Mouse (Mus musculus) kidney, embryonic 14.5 days (tissue): ENCODE data around the gene Mef2b. TPM values are rescaled to one million over a fixed set of nuclear protein-coding genes. Genes with fewer than 3 reads are reported as not detected.
"Not testable (repeated sequence)": the region's sequence is repeated elsewhere in the genome, so short reads cannot be mapped to it uniquely, and the experiment has no call there.

Source experiments
- ATAC-seq: fragments of 200-750 bp; cut with Nextera tagmentation; 2 replicates; pipeline ENCODE4 v1.8.0; 2017; ENCODE audit warnings: moderate number of reproducible peaks, mild to moderate bottlenecking, moderate TSS enrichment, moderate library complexity; ENCODE audit not compliant: low FRiP score, low TSS enrichment
- H3K27ac ChIP-seq: fragments of 300-500 bp; sonication (generic); 2 replicates; pipeline ENCODE4 v1.5.1; 2014; ENCODE audit warnings: low read depth, mild to moderate bottlenecking, low read length, moderate library complexity, mixed read lengths
- H3K27me3 ChIP-seq: fragments of 300-500 bp; sonication (generic); 2 replicates; pipeline ENCODE4 v1.6.1; 2014; ENCODE audit warnings: mild to moderate bottlenecking, low read length; ENCODE audit not compliant: control insufficient read depth, insufficient read depth
- H3K36me3 ChIP-seq: fragments of 300-500 bp; sonication (generic); 2 replicates; pipeline ENCODE4 v1.6.1; 2014; ENCODE audit warnings: low read length, mixed read lengths; ENCODE audit not compliant: control insufficient read depth, insufficient read depth
- H3K4me1 ChIP-seq: fragments of 300-500 bp; sonication (generic); 2 replicates; pipeline ENCODE4 v1.6.1; 2014; ENCODE audit warnings: low read length, mixed read lengths; ENCODE audit not compliant: control insufficient read depth, insufficient read depth
- H3K4me2 ChIP-seq: fragments of 300-500 bp; sonication (generic); replicated peaks from 2 replicates; pipeline ENCODE4 v1.6.1; 2014; ENCODE audit warnings: low read depth, mild to moderate bottlenecking, low read length
- H3K4me3 ChIP-seq: fragments of 300-500 bp; sonication (generic); 2 replicates; pipeline ENCODE4 v1.5.1; 2014; ENCODE audit warnings: mild to moderate bottlenecking, low read length
- H3K9ac ChIP-seq: fragments of 300-500 bp; sonication (generic); 2 replicates; pipeline ENCODE4 v1.6.1; 2014; ENCODE audit warnings: low read depth, mild to moderate bottlenecking, low read length, moderate library complexity
- H3K9me3 ChIP-seq: fragments of 300-500 bp; sonication (generic); 2 replicates; pipeline ENCODE4 v1.6.1; 2016; ENCODE audit warnings: low read length; ENCODE audit not compliant: control insufficient read depth
- WGBS: fragments of 180-500 bp; shearing (Covaris S2); extraction: QIAGEN DNeasy Blood & Tissue Kit; methylation state at CpG from one replicate; pipeline ENCODE4 v1.1.7; 2014; 5-methylcytosine and 5-hydroxymethylcytosine counted together
- microRNA-seq: library from miRNA; unstranded; fragments of <30 nt; microRNA quantifications from one replicate; pipeline ENCODE4, GENCODE M21; 2016
- polyA plus RNA-seq: library from polyadenylated mRNA; unstranded; fragments of >200 nt; fragmentation: Nextera tagmentation; extraction: Ambion mirVana; gene quantifications from 2 replicates; pipeline ENCODE4 v1.2.1, GENCODE M21; 2014

The Mef2b gene
- polyA plus RNA-seq, 1 experiment from 2014 or later = 0.97 TPM

GRCm38 (mm10) chr8:70215092-70215491, 75.6 kb downstream of the Mef2b start:
- Histone ChIP-seq H3K4me3 (no peak overlapping the region), H3K4me1 (peaks cover 11% of the 10 kb centered on the region; the same call in 1 of the 2 replicates), H3K36me3 (no peaks in the 10 kb centered on the region), H3K9me3 (no peaks in the 10 kb centered on the region), H3K27me3 (no peaks in the 10 kb centered on the region), H3K4me2 (no peak overlapping the region), H3K27ac (no peak overlapping the region), H3K9ac (no peak overlapping the region)
- no peak for ATAC-seq
- 77% methylated on average over 5 of the region's 5 CpGs for WGBS

DNA sequence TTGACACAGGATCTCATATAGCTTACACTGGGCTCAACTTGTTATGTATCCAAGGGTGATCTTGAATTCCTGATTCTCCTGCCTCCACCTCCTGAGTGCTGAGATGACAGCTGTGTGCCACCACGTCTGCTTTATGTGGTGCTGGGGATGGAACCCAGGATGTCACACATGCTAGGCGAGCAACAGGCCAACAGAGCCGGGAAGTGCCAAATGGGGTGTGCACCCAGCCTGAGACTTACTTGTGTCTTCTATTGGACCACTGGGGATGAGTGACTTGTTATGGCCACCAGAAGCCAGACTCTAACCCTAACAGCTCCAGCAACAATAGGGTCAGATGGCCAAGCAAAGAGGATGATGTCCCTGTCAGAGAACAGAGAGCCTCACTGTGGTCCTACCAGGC, 76.7 kb downstream of the Mef2b start:
- 69% methylated on average over 3 of the region's 3 CpGs for WGBS
- not testable (repeated sequence) for H3K27me3 ChIP-seq, H3K9me3 ChIP-seq, ATAC-seq, H3K4me1 ChIP-seq, H3K27ac ChIP-seq, H3K9ac ChIP-seq, H3K4me2 ChIP-seq, H3K36me3 ChIP-seq, H3K4me3 ChIP-seq

DNA sequence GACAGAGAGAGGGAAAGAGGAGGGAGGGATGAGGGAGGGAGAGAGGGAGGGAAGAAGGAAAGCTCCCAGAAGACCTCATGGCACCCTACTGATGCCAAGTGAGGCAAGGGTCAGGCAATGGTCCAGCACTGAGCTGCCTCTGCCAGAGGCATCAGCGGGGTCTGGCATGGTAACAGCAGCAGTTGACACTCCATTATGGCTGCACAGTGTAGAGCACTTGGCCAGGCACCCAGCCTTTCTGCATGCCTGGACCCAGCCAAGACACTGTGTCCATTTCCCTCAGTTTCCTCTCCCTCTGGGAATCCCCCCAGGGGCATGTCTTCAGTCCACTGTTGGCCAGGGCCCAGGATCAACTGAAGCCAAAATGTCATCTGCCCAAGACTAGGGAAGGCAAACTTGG, 77.1 kb downstream of the Mef2b start:
- no peak for ATAC-seq
- 79% methylated on average over 1 of the region's 1 CpGs for WGBS

More for the DNA sequence above, 77.1 kb downstream of the Mef2b start:
- Histone ChIP-seq H3K36me3 (0 out of 2 replicates have a peak, but pooled peaks cover under 1% of the 10 kb centered on the region), H3K4me1 (0 out of 2 replicates have a peak, but pooled peaks cover 1% of the 10 kb centered on the region), H3K9me3 (no peaks in the 10 kb centered on the region), H3K27ac (no peak overlapping the region), H3K4me3 (no peak overlapping the region), H3K27me3 (no peaks in the 10 kb centered on the region), H3K9ac (no peak overlapping the region), H3K4me2 (no peak overlapping the region)

Small RNAs within 50 kb of the gene (microRNA-seq; reads per million reads assigned to microRNA genes)
- gene Mir7066 = not detected

Other genes starting within 250 kb of the Mef2b start
- gene Tssk6, start 237.5 kb upstream of the Mef2b start, polyA plus RNA-seq = 2.7 and 5.1 TPM in 2 replicates
- gene Ndufa13, start 237.2 kb upstream of the Mef2b start, polyA plus RNA-seq = 192 and 272 TPM in 2 replicates
- gene Yjefn3, start 237.0 kb upstream of the Mef2b start, polyA plus RNA-seq = 1.7 and 3.3 TPM in 2 replicates
- gene Gatad2a, start 143.3 kb upstream of the Mef2b start, polyA plus RNA-seq = 42.1 and 59.0 TPM in 2 replicates
- 36.2 and 58.4 TPM in 2 replicates for gene Mau2, start 97.0 kb upstream of the Mef2b start, polyA plus RNA-seq
- 33.7 and 38.1 TPM in 2 replicates for gene Sugp1, start 96.9 kb upstream of the Mef2b start, polyA plus RNA-seq
- gene Tm6sf2, start 66.8 kb upstream of the Mef2b start, polyA plus RNA-seq = 0.55 and 0.89 TPM in 2 replicates
- gene Hapln4, start 56.3 kb upstream of the Mef2b start, polyA plus RNA-seq = not detected in 2 replicates
- gene Ncan, start 18.8 kb upstream of the Mef2b start, polyA plus RNA-seq = 0.07 and 0.19 TPM in 2 replicates
- 25.5 and 40.7 TPM in 2 replicates for gene Nr2c2ap, start 8.4 kb upstream of the Mef2b start, polyA plus RNA-seq
- 18.6 and 19.6 TPM in 2 replicates for gene Rfxank, start 557 bp upstream of the Mef2b start, polyA plus RNA-seq
- gene Borcs8, start 212 bp upstream of the Mef2b start, polyA plus RNA-seq = 49.6 and 64.5 TPM in 2 replicates
- gene Tmem161a, start 32.6 kb downstream of the Mef2b start, polyA plus RNA-seq = 43.6 and 47.5 TPM in 2 replicates
- 2.1 and 3.0 TPM in 2 replicates for gene Slc25a42, start 72.6 kb downstream of the Mef2b start, polyA plus RNA-seq
- gene Sugp2, start 94.5 kb downstream of the Mef2b start, polyA plus RNA-seq = 23.7 and 33.0 TPM in 2 replicates
- 23.2 and 24.8 TPM in 2 replicates for gene Armc6, start 94.8 kb downstream of the Mef2b start, polyA plus RNA-seq
- gene Homer3, start 143.1 kb downstream of the Mef2b start, polyA plus RNA-seq = 54.5 and 70.2 TPM in 2 replicates
- 49.9 TPM in 2 replicates for gene Ddx49, start 162.8 kb downstream of the Mef2b start, polyA plus RNA-seq
- 322 and 327 TPM in 2 replicates for gene Cope, start 162.8 kb downstream of the Mef2b start, polyA plus RNA-seq
- 2.3 and 2.6 TPM in 2 replicates for gene Cers1, start 176.1 kb downstream of the Mef2b start, polyA plus RNA-seq
- 7.6 and 7.9 TPM in 2 replicates for gene Gdf1, start 190.1 kb downstream of the Mef2b start, polyA plus RNA-seq
- gene Upf1, start 213.6 kb downstream of the Mef2b start, polyA plus RNA-seq = 21.8 and 24.2 TPM in 2 replicates
- gene Comp, start 233.8 kb downstream of the Mef2b start, polyA plus RNA-seq = 0.14 and 0.26 TPM in 2 replicates